Mouse (Mus musculus) megakaryocyte, embryonic 14.5 days (primary cell): ENCODE measurements around the gene Fam196b.

ENCODE experiments used
- FLI1 ChIP-seq: IDR thresholded peaks from 2 replicates; pipeline ENCODE4 v1.6.1; 2012; ENCODE audit warnings: low read length, inconsistent platforms, mixed read lengths
- GATA1 ChIP-seq: IDR thresholded peaks from 3 replicates; pipeline ENCODE4 v1.6.1; 2012; ENCODE audit warnings: mixed read lengths, low read length, inconsistent platforms, borderline replicate concordance

DNA sequence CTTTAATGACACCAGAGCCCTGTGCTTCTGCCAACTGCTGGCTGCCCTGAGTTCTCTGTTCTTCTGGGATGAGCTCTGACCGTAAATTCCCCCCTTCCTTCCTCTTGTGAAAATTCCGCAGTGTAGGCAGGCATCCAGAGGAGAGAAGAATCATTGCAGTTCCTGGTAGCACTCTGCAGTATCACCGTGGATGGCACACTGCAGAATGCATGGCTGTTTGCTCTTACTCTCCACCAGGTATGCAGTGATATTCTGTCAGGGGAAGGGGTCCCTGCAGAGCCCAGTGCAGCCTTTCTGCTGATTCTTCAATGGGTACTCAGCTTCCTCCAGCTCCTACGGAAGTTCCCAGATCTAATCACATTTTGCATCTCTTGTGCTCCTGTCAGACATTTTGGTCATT, 77.5 kb downstream of the Fam196b start:
- TF ChIP-seq FLI1, result no peak
- no peak for TF ChIP-seq GATA1
